Mouse (Mus musculus): Measurements from ENCODE around the gene Rrp36.

The Rrp36 gene

GRCm38 (mm10) chr17:46645561-46646321 is 28.4 kb downstream of the Rrp36 start, which contains the start of the genes Klc4 and Mrpl2:
Klc4 (minus strand) TSS chr17:46646022.
Mrpl2 (plus strand) TSS chr17:46646229.
- DNase-seq = peak; percentile 99

- peak; percentile 80 for DNase-seq
Measured at GRCm38 (mm10) chr17:46644916-46645475, 29.2 kb downstream of the Rrp36 start.

GRCm38 (mm10) chr17:46644152-46644805 is 29.9 kb downstream of the Rrp36 start:
- DNase-seq = no peak

GRCm38 (mm10) chr17:46642060-46642459 is 32.1 kb downstream of the Rrp36 start:
- no peak for DNase-seq

- DNase-seq = no peak
Measured at GRCm38 (mm10) chr17:46639929-46640328, 34.2 kb downstream of the Rrp36 start.

GRCm38 (mm10) chr17:46636831-46637523 is 37.2 kb downstream of the Rrp36 start:
- peak; percentile 83 for DNase-seq

GRCm38 (mm10) chr17:46629685-46630441 is 44.3 kb downstream of the Rrp36 start:
- DNase-seq = peak; percentile 73

GRCm38 (mm10) chr17:46628791-46629684 is 45.1 kb downstream of the Rrp36 start, which contains the start of gene Ptk7:
Ptk7 (minus strand) TSS chr17:46629504.
- DNase-seq = peak; percentile 80

- no peak for DNase-seq
Measured at GRCm38 (mm10) chr17:46628471-46628790, 45.7 kb downstream of the Rrp36 start.

GRCm38 (mm10) chr17:46627409-46627808 is 46.7 kb downstream of the Rrp36 start:
- DNase-seq = no peak

- DNase-seq = no peak
Measured at GRCm38 (mm10) chr17:46624598-46624997, 49.6 kb downstream of the Rrp36 start.

GRCm38 (mm10) chr17:46623819-46624557 is 50.2 kb downstream of the Rrp36 start:
- peak; percentile 43 for DNase-seq

GRCm38 (mm10) chr17:46622269-46622668 is 51.9 kb downstream of the Rrp36 start:
- DNase-seq = no peak

- peak; percentile 74 for DNase-seq
Measured at GRCm38 (mm10) chr17:46621324-46621723, 52.8 kb downstream of the Rrp36 start.

- DNase-seq = no peak
Measured at GRCm38 (mm10) chr17:46619683-46620357, 54.3 kb downstream of the Rrp36 start.

- no peak for DNase-seq
Measured at GRCm38 (mm10) chr17:46618769-46619682, 55.1 kb downstream of the Rrp36 start.

GRCm38 (mm10) chr17:46618394-46618768 is 55.8 kb downstream of the Rrp36 start:
- DNase-seq = no peak

GRCm38 (mm10) chr17:46617799-46618198 is 56.4 kb downstream of the Rrp36 start:
- no peak for DNase-seq
